Mouse (Mus musculus) bone marrow macrophage, adult 2 months (primary cell): ENCODE results near the gene Arfgef3.

Experiments used
- CTCF ChIP-seq: IDR thresholded peaks from 2 replicates; pipeline ENCODE4 v1.5.1; 2012; ENCODE audit warnings: low read depth, mild to moderate bottlenecking, low read length, moderate library complexity
- POLR2A ChIP-seq: IDR thresholded peaks from 2 replicates; pipeline ENCODE4 v1.6.1; 2012; ENCODE audit warnings: mild to moderate bottlenecking, low read depth, low read length, borderline replicate concordance

GRCm38 (mm10) chr10:18584188-18584587 is 159.6 kb downstream of the Arfgef3 start:
- TF ChIP-seq CTCF, result no peak
- TF ChIP-seq POLR2A, result no peak
